ENCODE assay signal across 21 mouse cellular contexts in genomic region chr9:87504673-87505385, GRCm38 (mm10).
DNase-seq lines count a peak whose midpoint lies in the region; ATAC-seq and TF ChIP-seq lines count a peak whose summit lies in the region.
"Had no signal": no experiment of that assay in that cellular context is flagged by ENCODE, and none has a peak within 500 bp of the region (broad histone marks: within the 10 kb centered on the region; RNA-seq: fewer than 3 reads in every experiment).

No protein-coding gene starts in this region.

- H3K4me2 ChIP-seq in lung, embryonic 14.5 days: no peak overlapping the region
- H3K4me2 ChIP-seq: embryonic facial prominence, embryonic 15.5 days; forebrain, embryonic 15.5 days; heart, embryonic 15.5 days; hindbrain, embryonic 14.5 days; liver, embryonic 15.5 days had no signal

- peak; percentile 26 to 39 for DNase-seq in cerebellum, postnatal 10 days
- DNase-seq in cerebellum, adult 9-11 months: no peak
- DNase-seq in heart, adult 11 months: peak; percentile 51
- no peak for DNase-seq in heart, embryonic 10.5 days (ENCODE audit: low spot score)
- DNase-seq in lung, embryonic 14.5 days: peak; percentile 54
- no peak for DNase-seq in lung, adult 18-20 months
- peak; percentile 17 for DNase-seq in forelimb bud, embryonic 11.5 days (ENCODE audit: low read depth, low spot score)
- DNase-seq: cerebellum, adult 18-20 months; gastrocnemius, postnatal 14 days; heart, adult 2 months; heart, postnatal 36 days; kidney, adult 9 months; kidney, postnatal 4 days; liver had no signal

- 54% methylated on average over 10 of the region's 10 CpGs for WGBS in heart, embryonic 10.5 days
- WGBS in lung, embryonic 14.5 days: 33% methylated on average over 10 of the region's 10 CpGs

- no peak overlapping the region for H3K9ac ChIP-seq in lung, embryonic 14.5 days
- H3K9ac ChIP-seq: embryonic facial prominence, embryonic 15.5 days; forebrain, embryonic 15.5 days; heart, embryonic 15.5 days; hindbrain, embryonic 14.5 days; liver, embryonic 15.5 days had no signal

- H3K27ac ChIP-seq in heart, embryonic 10.5 days: no peak overlapping the region
- 0 out of 2 replicates have a peak overlapping the region, but pooled peaks have one; percentile 12 for H3K27ac ChIP-seq in lung, embryonic 14.5 days (ENCODE audit: low read depth)
- H3K27ac ChIP-seq: embryonic facial prominence, embryonic 15.5 days; forebrain, embryonic 15.5 days; heart, adult 2 months; heart, embryonic 15.5 days; hindbrain, embryonic 14.5 days; liver, embryonic 15.5 days; macrophage had no signal

- ATAC-seq in lung, embryonic 14.5 days (ENCODE audit: insufficient read depth): peak; percentile 87
- ATAC-seq: CD4-positive, CD25-positive, alpha-beta regulatory T cell, adult 4 months; forebrain, embryonic 15.5 days had no signal

- no peaks in the 10 kb centered on the region for H3K9me3 ChIP-seq in heart, embryonic 10.5 days
- H3K9me3 ChIP-seq in lung, embryonic 14.5 days (ENCODE audit: low read depth, low read length): no peaks in the 10 kb centered on the region
- H3K9me3 ChIP-seq: embryonic facial prominence, embryonic 15.5 days; forebrain, embryonic 15.5 days; heart, embryonic 15.5 days; liver, embryonic 15.5 days had no signal

- no peak overlapping the region for H3K4me3 ChIP-seq in heart, embryonic 10.5 days
- no peak overlapping the region for H3K4me3 ChIP-seq in lung, embryonic 14.5 days (ENCODE audit: low read depth, low read length)
- H3K4me3 ChIP-seq: embryonic facial prominence, embryonic 15.5 days; forebrain, embryonic 15.5 days; heart, adult 2 months; heart, embryonic 15.5 days; liver, embryonic 15.5 days had no signal

- no peaks in the 10 kb centered on the region for H3K4me1 ChIP-seq in heart, embryonic 10.5 days
- no peaks in the 10 kb centered on the region for H3K4me1 ChIP-seq in lung, embryonic 14.5 days (ENCODE audit: insufficient read depth)
- H3K4me1 ChIP-seq: embryonic facial prominence, embryonic 15.5 days; forebrain, embryonic 15.5 days; heart, embryonic 15.5 days; liver, embryonic 15.5 days had no signal

- no peaks in the 10 kb centered on the region for H3K36me3 ChIP-seq in heart, embryonic 10.5 days
- no peaks in the 10 kb centered on the region for H3K36me3 ChIP-seq in lung, embryonic 14.5 days (ENCODE audit: insufficient read depth)
- H3K36me3 ChIP-seq: embryonic facial prominence, embryonic 15.5 days; forebrain, embryonic 15.5 days; heart, embryonic 15.5 days; liver, embryonic 15.5 days had no signal

- H3K27me3 ChIP-seq in heart, embryonic 10.5 days (ENCODE audit: insufficient read depth, poor library complexity, severe bottlenecking): no peaks in the 10 kb centered on the region
- no peaks in the 10 kb centered on the region for H3K27me3 ChIP-seq in lung, embryonic 14.5 days (ENCODE audit: insufficient read depth, low read length)
- H3K27me3 ChIP-seq: embryonic facial prominence, embryonic 15.5 days; forebrain, embryonic 15.5 days; heart, embryonic 15.5 days; liver, embryonic 15.5 days had no signal

- no peak for TF ChIP-seq CTCF in lung, embryonic 14.5 days (IDR thresholded peaks at IDR 0.05; ENCODE audit: low read depth)

Comparison
In these comparisons a context has a peak if more than half of its experiments do, and no peak if none do; other contexts are left out.
1. DNase-seq: peak in cerebellum, postnatal 10 days (2 of 2), heart, adult 11 months (single experiment), lung, embryonic 14.5 days (single experiment) and forelimb bud, embryonic 11.5 days (single experiment); none in cerebellum, adult 9-11 months (single experiment), heart, embryonic 10.5 days (single experiment) and lung, adult 18-20 months (0 of 2).